Mouse (Mus musculus) CH12.LX (cell line): Measurements from ENCODE around the gene Prss40. TPM values are rescaled to one million over a fixed set of nuclear protein-coding genes. Genes with fewer than 3 reads are reported as not detected.
A peak's percentile ranks its signal among the peaks of the same experiment; 100 is the strongest.

ENCODE experiments used
- DNase-seq: peaks from one replicate; pipeline ENCODE4 v3.0.0-alpha.2; 2013; ENCODE audit errors: extremely low read depth
- H3K27ac ChIP-seq: 2 replicates; pipeline ENCODE4 v1.5.1; 2012; ENCODE audit warnings: low read depth, mild to moderate bottlenecking, control low read depth, moderate library complexity; ENCODE audit not compliant: insufficient read depth
- H3K27me3 ChIP-seq: replicated peaks from 2 replicates; pipeline ENCODE3; 2012; ENCODE audit warnings: inconsistent platforms
- H3K36me3 ChIP-seq, 2 experiments: replicated peaks in 1 of 2; 2 replicates each; pipeline versions ENCODE3 to v1.6.1; 2012; ENCODE audit warnings: inconsistent platforms in 1 of 2, low read length in 1 of 2, mild to moderate bottlenecking in 1 of 2, mixed read lengths in 1 of 2, moderate library complexity in 1 of 2; ENCODE audit not compliant: control insufficient read depth in 1 of 2, insufficient read depth in 1 of 2
- H3K4me1 ChIP-seq, 2 experiments: 2 replicates each; pipeline ENCODE4 v1.6.1; 2012; ENCODE audit warnings: inconsistent platforms in 1 of 2, moderate library complexity in 1 of 2; ENCODE audit not compliant: insufficient read depth in 2 of 2, control insufficient read depth in 1 of 2
- H3K4me2 ChIP-seq: 2 replicates; pipeline ENCODE4 v1.6.1; 2012; ENCODE audit warnings: low read depth, mild to moderate bottlenecking, control low read depth; ENCODE audit not compliant: poor library complexity, insufficient read depth, severe bottlenecking
- H3K4me3 ChIP-seq, 3 experiments: fragments of 150-350 bp in 1 of 3; sonication (generic) in 1 of 3; replicated peaks in 1 of 3; 2 replicates each; pipeline versions ENCODE3 to v1.5.1; 2011 to 2012; ENCODE audit warnings: low read depth in 2 of 3, low read length in 2 of 3, mild to moderate bottlenecking in 2 of 3, moderate library complexity in 2 of 3, control low read depth in 1 of 3, improper control_type of control experiment in 1 of 3, inconsistent platforms in 1 of 3, mixed read lengths in 1 of 3; ENCODE audit not compliant: poor library complexity in 1 of 3
- H3K79me2 ChIP-seq: replicated peaks from 2 replicates; pipeline ENCODE4 v1.6.1; 2012; ENCODE audit warnings: mild to moderate bottlenecking, moderate library complexity; ENCODE audit not compliant: control insufficient read depth, poor library complexity, insufficient read depth, severe bottlenecking; ENCODE audit errors: extremely low read depth
- H3K9ac ChIP-seq: 2 replicates; pipeline ENCODE4 v1.6.1; 2012; ENCODE audit warnings: low read depth, mild to moderate bottlenecking, control low read depth, moderate library complexity; ENCODE audit not compliant: insufficient read depth
- H3K9me3 ChIP-seq: replicated peaks from 2 replicates; pipeline ENCODE3; 2012; ENCODE audit warnings: low read length, inconsistent platforms, mixed read lengths
- CHD2 ChIP-seq: IDR thresholded peaks from 2 replicates; pipeline ENCODE4 v1.6.1; 2011; ENCODE audit warnings: low read length, improper control_type of control experiment
- CTCF ChIP-seq, 2 experiments: IDR thresholded peaks in 1 of 2; conservative IDR thresholded peaks in 1 of 2; 2 replicates each; pipeline ENCODE4 v1.5.1; 2011 to 2012; ENCODE audit warnings: low read depth in 2 of 2, low read length in 2 of 2, improper control_type of control experiment in 1 of 2, inconsistent platforms in 1 of 2, mild to moderate bottlenecking in 1 of 2, moderate library complexity in 1 of 2
- ELF1 ChIP-seq: IDR thresholded peaks from 2 replicates; pipeline ENCODE4 v1.6.1; 2014; ENCODE audit warnings: low read depth, mild to moderate bottlenecking, inconsistent platforms, low read length, improper control_type of control experiment
- JUND ChIP-seq: conservative IDR thresholded peaks from 2 replicates; pipeline ENCODE4 v1.6.1; 2011; ENCODE audit warnings: low read depth, low read length, improper control_type of control experiment
- KAT2A ChIP-seq: IDR thresholded peaks from 2 replicates; pipeline ENCODE4 v1.6.1; 2012; ENCODE audit warnings: low read length, improper control_type of control experiment, inconsistent platforms; ENCODE audit not compliant: insufficient replicate concordance
- MXI1 ChIP-seq: IDR thresholded peaks from 2 replicates; pipeline ENCODE4 v1.6.1; 2011; ENCODE audit warnings: mild to moderate bottlenecking, low read depth, low read length, improper control_type of control experiment
- MYC ChIP-seq: IDR thresholded peaks from 2 replicates; pipeline ENCODE4 v1.6.1; 2011; ENCODE audit warnings: low read depth, mild to moderate bottlenecking, improper control_type of control experiment, low read length
- PAX5 ChIP-seq: IDR thresholded peaks from 2 replicates; pipeline ENCODE4 v1.6.1; 2012; ENCODE audit warnings: low read length, inconsistent platforms, mixed read lengths
- RAD21 ChIP-seq: IDR thresholded peaks from 2 replicates; pipeline ENCODE4 v1.6.1; 2011; ENCODE audit warnings: low read depth, mild to moderate bottlenecking, low read length, improper control_type of control experiment, moderate library complexity
- RCOR1 ChIP-seq: conservative IDR thresholded peaks from 2 replicates; pipeline ENCODE4 v1.6.1; 2012; ENCODE audit warnings: low read depth, mild to moderate bottlenecking, inconsistent platforms, low read length, improper control_type of control experiment
- SIN3A ChIP-seq: IDR thresholded peaks from 2 replicates; pipeline ENCODE4 v1.6.1; 2012; ENCODE audit warnings: low read length, improper control_type of control experiment, inconsistent platforms
- SMC3 ChIP-seq: IDR thresholded peaks from 2 replicates; pipeline ENCODE4 v1.6.1; 2011; ENCODE audit warnings: low read depth, low read length, improper control_type of control experiment
- TBP ChIP-seq: conservative IDR thresholded peaks from 2 replicates; pipeline ENCODE4 v1.6.1; 2011; ENCODE audit warnings: low read depth, low read length, improper control_type of control experiment
- TCF12 ChIP-seq: IDR thresholded peaks from 2 replicates; pipeline ENCODE4 v1.6.1; 2014; ENCODE audit warnings: low read depth, mild to moderate bottlenecking, inconsistent platforms, low read length, improper control_type of control experiment
- USF2 ChIP-seq: conservative IDR thresholded peaks from 2 replicates; pipeline ENCODE4 v1.6.1; 2011; ENCODE audit warnings: low read depth, low read length, improper control_type of control experiment
- ZC3H11A ChIP-seq: IDR thresholded peaks from 2 replicates; pipeline ENCODE4 v1.6.1; 2012; ENCODE audit warnings: low read depth, mild to moderate bottlenecking, inconsistent platforms, low read length, improper control_type of control experiment
- ZNF384 ChIP-seq: IDR thresholded peaks from 2 replicates; pipeline ENCODE4 v1.6.1; 2012; ENCODE audit warnings: low read depth, low read length, improper control_type of control experiment, inconsistent platforms
- dilution Hi-C: fragments of 300-500 bp; cut with MboI; formaldehyde crosslinking; loops from 2 replicates; pipeline ENCODE4 v1.14.3; 2020; ENCODE audit warnings: low sequenced_read_pairs; ENCODE audit not compliant: extremely low pct_unique_long_range_greater_than_20kb, extremely low pct_ligation_motif_present
- in situ Hi-C: fragments of 300-500 bp; cut with MboI; formaldehyde crosslinking; loops from 3 replicates; pipeline ENCODE4 v1.14.3; 2019; ENCODE audit warnings: low sequenced_read_pairs, low pct_ligation_motif_present, low pct_unique_long_range_greater_than_20kb, mixed read lengths
- polyA plus RNA-seq: library from polyadenylated mRNA; unstranded; fragments of >175 nt; gene quantifications from 2 replicates; pipeline ENCODE4 v1.2.1, GENCODE M21; 2012; ENCODE audit warnings: low read depth; ENCODE audit not compliant: insufficient read length
- total RNA-seq, 2 experiments: library from RNA; depleted of rRNA; stranded (reverse); fragments of 300-350 nt in 1 of 2; fragments of >200 nt in 1 of 2; gene quantifications; 2 replicates each; pipeline ENCODE4 v1.2.3; 2012 to 2014

The Prss40 gene
- total and polyA plus RNA-seq, 3 experiments, result not detected

DNA sequence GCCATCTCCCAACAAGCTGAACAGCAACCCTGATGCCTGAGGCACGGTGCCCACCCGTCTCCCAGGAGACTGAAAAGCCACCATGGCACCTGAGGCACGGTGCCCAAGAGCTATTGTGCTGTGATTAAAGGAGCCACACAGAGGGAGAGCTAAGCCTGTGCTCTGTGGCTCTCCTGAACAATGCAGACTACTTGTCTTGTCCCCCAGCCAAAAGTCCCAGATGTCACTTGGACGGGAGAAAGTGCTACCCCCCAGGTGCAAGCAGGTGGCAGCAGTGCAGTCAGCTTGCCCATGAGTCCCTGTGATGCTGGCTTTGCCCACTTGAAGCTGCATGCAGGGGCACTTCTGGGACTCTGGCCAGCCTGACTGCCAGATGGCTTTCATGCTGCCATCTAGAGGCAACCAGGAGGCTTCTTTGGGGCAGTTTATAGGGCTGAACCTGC, 23.1 kb upstream of the Prss40 start:
- DNase-seq, result peak; percentile 30

GRCm38 (mm10) chr1:34582218-34582617, 21.5 kb upstream of the Prss40 start:
- Histone ChIP-seq H3K79me2 (no peaks in the 10 kb centered on the region), H3K9me3 (peaks cover 3% of the 10 kb centered on the region), H3K9ac (no peak overlapping the region), H3K36me3 (no peaks in the 10 kb centered on the region), H3K27me3 (peaks cover 48% of the 10 kb centered on the region), H3K4me2 (no peak overlapping the region), H3K27ac (no peak overlapping the region), H3K4me3 (no peak overlapping the region), H3K4me1 (peaks cover 13 to 19% of the 10 kb centered on the region in 2 experiments)
- DNase-seq, result no peak
- in situ Hi-C loops, result no loop called here
- dilution Hi-C loops, result no loop called here
- TF ChIP-seq MXI1 (no peak), TBP (no peak), RCOR1 (no peak), ZC3H11A (no peak), ZNF384 (no peak), PAX5 (no peak), MYC (no peak), KAT2A (no peak), JUND (no peak), CHD2 (no peak), ELF1 (no peak), TCF12 (no peak), USF2 (no peak), SIN3A (no peak)

More for the DNA sequence above, 23.1 kb upstream of the Prss40 start:
- dilution Hi-C loops, result no loop called here
- H3K9ac ChIP-seq, result no peak overlapping the region
- H3K27me3 ChIP-seq, result peaks cover 41% of the 10 kb centered on the region
- TF ChIP-seq SMC3, result peak; percentile 55
- peak in 1 of 2 experiments; percentile 64; a peak in 2 of 4 replicates for TF ChIP-seq CTCF (conservative IDR thresholded peaks at IDR 0.05 in 1 of 2, IDR thresholded peaks at IDR 0.05 in 1 of 2; ENCODE audit: low read depth in 2 of 2, low read length in 2 of 2)
- peak; percentile 37 for TF ChIP-seq RAD21
- no peak for TF ChIP-seq JUND
- TF ChIP-seq, all 38 proteins: peak for 3
- Histone ChIP-seq H3K79me2 (no peaks in the 10 kb centered on the region), H3K4me3 (no peak overlapping the region), H3K4me2 (no peak overlapping the region), H3K27ac (no peak overlapping the region), H3K36me3 (no peaks in the 10 kb centered on the region), H3K4me1 (peaks cover 22 to 35% of the 10 kb centered on the region in 2 experiments), H3K9me3 (peaks cover 3% of the 10 kb centered on the region)
- in situ Hi-C loops, result no loop called here
